Mouse (Mus musculus) myocyte (in vitro differentiated cells): ENCODE data around the gene Lrrc29. TPM values are rescaled to one million over a fixed set of nuclear protein-coding genes. Genes with fewer than 3 reads are reported as not detected.
A peak's percentile ranks its signal among the peaks of the same experiment; 100 is the strongest.

ENCODE experiments used
- H3K27me3 ChIP-seq: one replicate; pipeline ENCODE4 v1.6.1; 2011; ENCODE audit not compliant: control insufficient read depth, insufficient read depth, insufficient read length
- H3K36me3 ChIP-seq: one replicate; pipeline ENCODE4 v1.6.1; 2011; ENCODE audit not compliant: control insufficient read depth, insufficient read depth
- H3K4me2 ChIP-seq: one replicate; pipeline ENCODE4 v1.6.1; 2011; ENCODE audit warnings: low read depth, control low read depth
- H3K4me3 ChIP-seq: one replicate; pipeline ENCODE4 v1.5.1; 2011; ENCODE audit warnings: mild to moderate bottlenecking, control low read depth, moderate library complexity
- H3K79me2 ChIP-seq: one replicate; pipeline ENCODE4 v1.6.1; 2011; ENCODE audit not compliant: control insufficient read depth, insufficient read depth
- H3ac ChIP-seq: one replicate; pipeline ENCODE4 v1.6.1; 2011; ENCODE audit not compliant: control insufficient read depth, insufficient read length
- CEBPB ChIP-seq: IDR thresholded peaks from 2 replicates; pipeline ENCODE4 v1.6.1; 2011; ENCODE audit warnings: mild to moderate bottlenecking, moderate library complexity; ENCODE audit not compliant: poor library complexity, insufficient read depth, severe bottlenecking
- E2F4 ChIP-seq: IDR thresholded peaks from one replicate; pipeline ENCODE4 v1.6.1; 2011; ENCODE audit warnings: mild to moderate bottlenecking, control low read depth, moderate library complexity; ENCODE audit not compliant: insufficient read depth
- MAX ChIP-seq: IDR thresholded peaks from one replicate; pipeline ENCODE4 v1.6.1; 2011; ENCODE audit warnings: low read depth, mild to moderate bottlenecking, control low read depth
- MYOD1 ChIP-seq, 3 experiments: IDR thresholded peaks; one replicate each; pipeline ENCODE4 v1.6.1; 2011; ENCODE audit warnings: control low read depth in 2 of 3, low read depth in 2 of 3, mild to moderate bottlenecking in 2 of 3, moderate library complexity in 1 of 3; ENCODE audit not compliant: insufficient read length in 2 of 3, control insufficient read depth in 1 of 3
- MYOG ChIP-seq, 3 experiments: IDR thresholded peaks; one replicate each; pipeline ENCODE4 v1.6.1; 2011; ENCODE audit warnings: control low read depth in 2 of 3, low read depth in 2 of 3, mild to moderate bottlenecking in 2 of 3; ENCODE audit not compliant: insufficient read length in 2 of 3, control insufficient read depth in 1 of 3, insufficient read depth in 1 of 3
- POLR2A ChIP-seq: IDR thresholded peaks from one replicate; pipeline ENCODE4 v1.6.1; 2011; ENCODE audit warnings: low read depth, mild to moderate bottlenecking, control low read depth, moderate library complexity; ENCODE audit not compliant: insufficient read length
- POLR2AphosphoS2 ChIP-seq: IDR thresholded peaks from one replicate; pipeline ENCODE4 v1.6.1; 2011; ENCODE audit warnings: low read depth, control low read depth; ENCODE audit not compliant: insufficient read length
- REST ChIP-seq: IDR thresholded peaks from one replicate; pipeline ENCODE4 v1.6.1; 2011; ENCODE audit warnings: mild to moderate bottlenecking, control low read depth, moderate library complexity; ENCODE audit not compliant: insufficient read depth, insufficient read length
- SRF ChIP-seq: IDR thresholded peaks from one replicate; pipeline ENCODE4 v1.6.1; 2011; ENCODE audit warnings: low read depth; ENCODE audit not compliant: control insufficient read depth, insufficient read length
- TCF12 ChIP-seq: IDR thresholded peaks from one replicate; pipeline ENCODE4 v1.6.1; 2011; ENCODE audit warnings: mild to moderate bottlenecking, control low read depth; ENCODE audit not compliant: poor library complexity, insufficient read depth, severe bottlenecking
- TCF3 ChIP-seq: IDR thresholded peaks from one replicate; pipeline ENCODE4 v1.6.1; 2011; ENCODE audit warnings: low read depth, control low read depth; ENCODE audit not compliant: insufficient read length
- USF1 ChIP-seq: IDR thresholded peaks from one replicate; pipeline ENCODE4 v1.6.1; 2011; ENCODE audit warnings: low read depth, mild to moderate bottlenecking, control low read depth, moderate library complexity
- polyA plus RNA-seq: library from polyadenylated mRNA; unstranded; fragments of >200 nt; fragmentation: generic; extraction: Trizol; gene quantifications from one replicate; pipeline ENCODE4 v1.2.1, GENCODE M21; 2012; ENCODE audit warnings: missing spikeins

Gene Lrrc29
- polyA plus RNA-seq, 1 experiment = 1.8 TPM

DNA sequence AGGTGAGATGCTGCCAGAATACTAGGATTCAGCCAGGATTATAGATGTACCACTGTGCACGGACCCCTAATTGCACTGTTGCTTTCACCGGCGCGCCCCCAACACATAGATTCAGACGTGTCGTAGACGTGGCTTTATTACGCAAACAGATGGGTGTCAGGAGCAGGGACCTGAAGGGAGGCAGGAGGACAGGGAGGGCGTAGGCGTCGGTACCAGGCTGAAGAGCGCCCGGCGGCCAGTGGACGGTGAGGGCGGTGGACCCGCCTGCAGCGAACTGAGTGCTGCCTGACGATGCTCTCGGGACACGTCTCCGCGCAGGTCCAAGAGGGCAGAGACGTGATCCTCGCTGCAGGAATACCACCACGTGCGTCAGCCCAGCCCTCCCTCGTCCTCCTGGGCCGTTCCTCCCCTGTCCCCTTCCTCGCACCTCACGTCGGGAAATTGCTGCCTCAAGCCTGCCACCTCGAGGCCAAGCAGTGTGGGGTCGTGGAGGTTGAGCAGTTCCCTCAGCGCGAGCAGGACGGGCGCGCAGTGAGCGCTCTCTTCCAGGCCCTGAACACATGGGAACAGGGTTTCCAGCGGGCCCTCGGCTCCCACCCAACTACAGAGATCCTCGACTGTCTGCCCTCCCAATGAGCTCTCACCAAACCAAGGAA is 36.1 kb downstream of the Lrrc29 start, which contains the start of gene 4931428F04Rik:
Gene 4931428F04Rik, minus strand, starts transcription at position 60 of the 656 bp plus-strand sequence.
- H3ac ChIP-seq = peak within 1 kb of the TSS; percentile 2
- H3K36me3 ChIP-seq = no peaks in the 10 kb centered on the region
- TF ChIP-seq POLR2A (no peak), REST (peak; percentile 63), TCF12 (no peak), MYOD1 (IDR thresholded peaks at IDR 0.05; ENCODE audit: control insufficient read depth in 1 of 3, insufficient read length in 2 of 3, low read depth in 2 of 3) (no peak), POLR2AphosphoS2 (peak; percentile 65)
- H3K79me2 ChIP-seq = peaks cover 23% of the 10 kb centered on the region
- no peaks in the 10 kb centered on the region for H3K27me3 ChIP-seq
- H3K4me2 ChIP-seq = peak within 1 kb of the TSS; percentile 93
- peak within 1 kb of the TSS; percentile 35 for H3K4me3 ChIP-seq

DNA sequence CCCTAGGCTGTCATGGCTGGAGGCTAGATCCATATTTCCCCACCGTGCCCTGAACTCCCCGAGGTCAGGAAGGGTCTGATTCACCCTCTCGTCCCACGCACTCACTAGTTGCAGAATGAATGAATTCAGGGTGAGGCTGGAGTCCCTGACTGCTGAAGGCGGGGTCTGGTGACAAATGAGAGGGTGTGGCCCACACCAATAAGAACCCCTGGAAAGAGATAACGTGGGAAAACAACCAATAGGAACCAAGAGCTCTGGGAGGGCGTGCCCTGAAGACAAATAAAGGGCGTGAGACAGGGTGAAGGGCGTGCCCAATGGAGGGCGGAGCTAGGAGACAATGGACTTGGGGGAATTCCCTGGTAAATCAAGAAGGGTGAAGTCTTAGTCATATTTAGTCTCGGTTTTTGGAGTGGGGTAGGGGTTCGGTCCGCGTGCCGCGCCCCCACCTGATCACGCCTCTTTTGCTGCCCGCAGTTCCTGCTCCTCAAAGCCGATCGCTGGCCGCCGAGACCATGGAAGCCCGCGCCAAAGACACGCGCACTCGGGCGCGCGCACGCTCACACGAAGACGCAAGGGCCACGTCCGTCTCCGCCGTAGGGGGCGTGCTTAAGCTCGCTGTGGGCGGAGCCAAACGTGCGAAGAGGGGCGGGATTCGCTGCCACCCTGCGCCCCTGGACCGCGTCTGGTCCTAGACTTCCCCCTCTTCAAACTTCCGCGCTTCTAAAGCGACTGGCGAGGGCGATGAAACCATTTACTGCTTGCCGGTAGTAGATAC is 36.9 kb downstream of the Lrrc29 start:
- Histone ChIP-seq H3K36me3 (no peaks in the 10 kb centered on the region), H3K27me3 (no peaks in the 10 kb centered on the region), H3K79me2 (peaks cover 23% of the 10 kb centered on the region), H3ac (peak overlapping the region; percentile 2), H3K4me2 (peak overlapping the region; percentile 93), H3K4me3 (peak overlapping the region; percentile 35)
- TF ChIP-seq POLR2A = peak; percentile 84
- TF ChIP-seq SRF = peak; percentile 36
- peak; percentile 71 for TF ChIP-seq POLR2AphosphoS2
- TF ChIP-seq TCF3 = no peak
- no peak for TF ChIP-seq MAX
- TF ChIP-seq TCF12 = no peak
- TF ChIP-seq MYOG (IDR thresholded peaks at IDR 0.05; ENCODE audit: control insufficient read depth in 1 of 3, insufficient read depth in 1 of 3, insufficient read length in 2 of 3, low read depth in 2 of 3) = peak in 1 of 3 experiments; percentile 18

DNA sequence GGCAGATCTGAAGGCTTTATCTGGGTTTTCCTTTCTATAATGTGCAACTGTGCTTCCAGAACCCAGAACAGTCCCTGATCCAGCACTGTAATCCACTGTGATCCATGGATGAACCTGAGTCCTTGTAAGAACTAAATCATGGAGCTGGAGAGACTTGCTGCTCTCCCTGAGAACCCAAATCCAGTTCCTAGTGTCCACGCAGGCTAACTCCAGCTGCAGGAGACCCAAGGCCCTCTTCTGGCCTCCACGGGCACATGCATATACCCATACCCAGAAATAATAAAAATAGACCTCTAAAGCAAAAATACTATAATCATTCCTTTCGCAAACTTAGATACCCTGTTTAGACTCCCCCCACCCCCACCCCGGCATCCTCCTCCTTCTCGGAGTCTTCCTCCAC is 37.8 kb downstream of the Lrrc29 start:
- no peaks in the 10 kb centered on the region for H3K36me3 ChIP-seq
- H3ac ChIP-seq = no peak overlapping the region
- H3K27me3 ChIP-seq = no peaks in the 10 kb centered on the region
- H3K4me2 ChIP-seq = peak overlapping the region; percentile 87
- peak overlapping the region; percentile 35 for H3K4me3 ChIP-seq
- TF ChIP-seq REST (no peak), SRF (no peak), MAX (no peak), USF1 (no peak), MYOG (IDR thresholded peaks at IDR 0.05; ENCODE audit: control insufficient read depth in 1 of 3, insufficient read depth in 1 of 3, insufficient read length in 2 of 3, low read depth in 2 of 3) (no peak), TCF12 (no peak), CEBPB (no peak), E2F4 (no peak), POLR2AphosphoS2 (no peak), POLR2A (no peak), MYOD1 (IDR thresholded peaks at IDR 0.05; ENCODE audit: control insufficient read depth in 1 of 3, insufficient read length in 2 of 3, low read depth in 2 of 3) (no peak), TCF3 (no peak)
- peaks cover 23% of the 10 kb centered on the region for H3K79me2 ChIP-seq

DNA sequence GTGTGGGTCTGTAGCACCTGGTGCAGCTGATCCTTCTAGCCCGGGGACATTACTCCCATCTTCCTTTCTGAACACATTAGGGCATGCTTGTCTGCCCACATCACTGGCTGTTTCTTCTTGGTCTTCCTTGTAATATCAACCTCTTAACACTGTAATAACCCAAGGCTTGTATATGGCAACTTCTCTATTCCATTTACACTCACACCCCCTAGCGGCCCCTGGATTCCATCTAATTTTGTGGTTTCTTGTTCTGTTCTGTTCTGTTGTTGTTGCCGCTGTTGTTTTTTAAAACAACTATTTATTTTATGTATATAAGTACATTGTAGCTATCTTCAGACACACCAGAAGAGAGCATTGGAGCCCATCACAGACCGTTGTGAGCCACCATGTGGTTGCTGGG is 39.2 kb downstream of the Lrrc29 start:
- Histone ChIP-seq H3K27me3 (no peaks in the 10 kb centered on the region), H3K79me2 (peaks cover 23% of the 10 kb centered on the region), H3ac (no peak overlapping the region), H3K36me3 (peaks cover 1% of the 10 kb centered on the region), H3K4me2 (peak overlapping the region; percentile 87), H3K4me3 (no peak overlapping the region)
- no peak for TF ChIP-seq MAX
- TF ChIP-seq TCF3 = no peak
- TF ChIP-seq SRF = no peak
- TF ChIP-seq USF1 = no peak
- TF ChIP-seq REST = no peak
- no peak for TF ChIP-seq TCF12
- TF ChIP-seq MYOG (IDR thresholded peaks at IDR 0.05; ENCODE audit: control insufficient read depth in 1 of 3, insufficient read depth in 1 of 3, insufficient read length in 2 of 3, low read depth in 2 of 3) = no peak
- TF ChIP-seq MYOD1 (IDR thresholded peaks at IDR 0.05; ENCODE audit: control insufficient read depth in 1 of 3, insufficient read length in 2 of 3, low read depth in 2 of 3) = no peak
- no peak for TF ChIP-seq POLR2AphosphoS2
- no peak for TF ChIP-seq E2F4
- TF ChIP-seq CEBPB = no peak
- no peak for TF ChIP-seq POLR2A
